Comparison of ENCODE assay signal across 9 mouse cellular contexts in the genomic region with DNA sequence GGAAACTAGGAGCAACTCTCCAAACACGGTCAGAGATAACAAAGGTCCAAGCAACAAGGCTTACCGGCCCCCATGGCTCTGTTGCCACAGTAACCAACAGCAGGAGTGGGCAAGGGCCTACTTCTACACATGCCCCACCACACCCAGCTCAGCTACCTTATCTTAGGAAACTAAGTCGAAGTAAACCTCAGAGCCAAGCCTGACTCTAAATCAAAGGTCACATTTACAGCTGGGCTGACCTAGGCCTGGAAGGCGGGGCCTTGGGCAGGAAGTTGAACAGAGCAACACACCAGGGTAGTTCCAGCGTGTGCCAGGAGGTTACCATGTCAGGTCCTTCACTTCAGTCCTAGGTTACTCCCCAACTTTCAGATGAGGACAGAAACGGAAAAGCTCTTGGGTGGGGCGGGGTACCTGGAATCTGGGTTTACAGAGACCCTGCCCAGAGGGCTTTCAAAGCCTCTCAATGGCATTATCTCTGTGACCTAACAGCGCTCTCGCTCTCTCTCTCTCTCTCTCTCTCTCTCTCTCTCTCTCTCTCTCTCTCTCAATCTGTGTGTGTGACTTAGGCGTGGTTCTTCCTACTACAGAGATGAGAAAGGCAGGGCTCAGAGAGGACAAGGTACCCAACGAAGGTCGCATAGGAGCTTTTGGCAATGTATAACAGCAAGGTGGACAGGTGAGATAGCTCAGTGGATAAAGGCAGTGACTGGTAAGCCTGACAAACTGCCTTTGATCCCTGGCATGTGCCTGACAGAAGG. TPM values are rescaled to one million over a fixed set of nuclear protein-coding genes. Genes with fewer than 3 reads are reported as not detected.
DNase-seq lines count a peak whose midpoint lies in the region; ATAC-seq and TF ChIP-seq lines count a peak whose summit lies in the region.
"Had no signal": no experiment of that assay in that cellular context is flagged by ENCODE, and none has a peak within 500 bp of the region (broad histone marks: within the 10 kb centered on the region; RNA-seq: fewer than 3 reads in every experiment).

No protein-coding gene starts in this region.

- no peaks in the 10 kb centered on the region for H3K36me3 ChIP-seq in liver, postnatal 0 days (replicated peaks; ENCODE audit: insufficient read depth, low read length)
- no peaks in the 10 kb centered on the region for H3K36me3 ChIP-seq in thymus, adult 2 months (ENCODE audit: control insufficient read depth, insufficient read depth, low read length)
- no peaks in the 10 kb centered on the region for H3K36me3 ChIP-seq in midbrain, embryonic 15.5 days (replicated peaks)
- no peaks in the 10 kb centered on the region for H3K36me3 ChIP-seq in forebrain, embryonic 15.5 days

- peak; percentile 40 for DNase-seq in kidney, adult 9 months
- DNase-seq in kidney, postnatal 14 days, result no peak
- DNase-seq in T-cell, adult 2 months (ENCODE audit: low spot score), result peak; percentile 80
- DNase-seq in liver, postnatal 0 days, result peak; percentile 52
- peak; percentile 54 for DNase-seq in thymus, adult 2 months
- DNase-seq in cerebellum, adult 9-11 months, result no peak

- no peak for TF ChIP-seq EP300 in liver, postnatal 0 days (IDR thresholded peaks at IDR 0.05; ENCODE audit: low read depth)

- peaks cover 38% of the 10 kb centered on the region for H3K4me1 ChIP-seq in liver, postnatal 0 days (ENCODE audit: insufficient read depth)
- peaks cover 40% of the 10 kb centered on the region for H3K4me1 ChIP-seq in thymus, adult 2 months (replicated peaks; ENCODE audit: control insufficient read depth, insufficient read depth, low read length)
- no peaks in the 10 kb centered on the region for H3K4me1 ChIP-seq in midbrain, embryonic 15.5 days
- H3K4me1 ChIP-seq in forebrain, embryonic 15.5 days, result no peaks in the 10 kb centered on the region

- H3K4me2 ChIP-seq in liver, postnatal 0 days (ENCODE audit: low read depth, low read length), result no peak overlapping the region
- no peak overlapping the region for H3K4me2 ChIP-seq in midbrain, embryonic 15.5 days
- no peak overlapping the region for H3K4me2 ChIP-seq in forebrain, embryonic 15.5 days (replicated peaks)

- TF ChIP-seq CTCF in liver, postnatal 0 days (IDR thresholded peaks at IDR 0.05; ENCODE audit: low read depth), result no peak
- TF ChIP-seq CTCF in thymus, adult 2 months (IDR thresholded peaks at IDR 0.05; ENCODE audit: borderline replicate concordance, control insufficient read depth, extremely low read depth, insufficient read depth, low read length, poor library complexity), result no peak

- no peak for TF ChIP-seq POLR2A in thymus, adult 2 months (IDR thresholded peaks at IDR 0.05; ENCODE audit: control insufficient read depth, extremely low read depth, insufficient read depth, low read length, poor library complexity)

- no peak overlapping the region for H3K4me3 ChIP-seq in liver, postnatal 0 days (ENCODE audit: low read depth, low read length)
- H3K4me3 ChIP-seq in thymus, adult 2 months (ENCODE audit: control insufficient read depth, insufficient read depth, low read length), result no peak overlapping the region
- H3K4me3 ChIP-seq in midbrain, embryonic 15.5 days, result no peak overlapping the region
- no peak overlapping the region for H3K4me3 ChIP-seq in forebrain, embryonic 15.5 days
- H3K4me3 ChIP-seq: myocyte had no signal

- H3K27ac ChIP-seq in liver, postnatal 0 days (ENCODE audit: low read depth), result peak overlapping the region; percentile 63
- peak overlapping the region; percentile 86 for H3K27ac ChIP-seq in thymus, adult 2 months (ENCODE audit: control insufficient read depth, insufficient read depth, low read length)
- H3K27ac ChIP-seq in midbrain, embryonic 15.5 days, result no peak overlapping the region
- H3K27ac ChIP-seq in forebrain, embryonic 15.5 days (replicated peaks), result no peak overlapping the region

- H3K9me3 ChIP-seq in liver, postnatal 0 days (ENCODE audit: low read length), result no peaks in the 10 kb centered on the region
- H3K9me3 ChIP-seq in midbrain, embryonic 15.5 days, result no peaks in the 10 kb centered on the region
- H3K9me3 ChIP-seq in forebrain, embryonic 15.5 days, result no peaks in the 10 kb centered on the region

- no peaks in the 10 kb centered on the region for H3K27me3 ChIP-seq in liver, postnatal 0 days (ENCODE audit: insufficient read depth, low read length)
- no peaks in the 10 kb centered on the region for H3K27me3 ChIP-seq in thymus, adult 2 months (ENCODE audit: control insufficient read depth, insufficient read depth, low read length)
- H3K27me3 ChIP-seq in midbrain, embryonic 15.5 days (replicated peaks), result no peaks in the 10 kb centered on the region
- H3K27me3 ChIP-seq in forebrain, embryonic 15.5 days, result no peaks in the 10 kb centered on the region

- H3K9ac ChIP-seq in liver, postnatal 0 days (replicated peaks), result no peak overlapping the region
- H3K9ac ChIP-seq in midbrain, embryonic 15.5 days, result no peak overlapping the region
- H3K9ac ChIP-seq in forebrain, embryonic 15.5 days (replicated peaks), result no peak overlapping the region

- peak; percentile 57 for ATAC-seq in liver, postnatal 0 days
- no peak for ATAC-seq in midbrain, embryonic 15.5 days (replicated peaks)
- no peak for ATAC-seq in forebrain, embryonic 15.5 days (replicated peaks)

- WGBS in liver, postnatal 0 days (ENCODE audit: insufficient replicate concordance), result 41% methylated on average over 12 of the region's 12 CpGs
- 57% methylated on average over 12 of the region's 12 CpGs for WGBS in thymus, adult 2 months
- WGBS in midbrain, embryonic 15.5 days, result 77% methylated on average over 12 of the region's 12 CpGs
- WGBS in forebrain, embryonic 15.5 days, result 78% methylated on average over 12 of the region's 12 CpGs

RNA-seq across cellular contexts. Expression of a gene that starts 8.3 kb away (rescaled TPM):
- polyA plus RNA-seq in liver, postnatal 0 days (2015; fragmentation: Nextera tagmentation; extraction: Ambion mirVana), result 31.6 and 36.9 TPM in 2 replicates
- 79.3 and 84.0 TPM in 2 replicates for polyA plus RNA-seq in thymus, adult 2 months (2012; rRNA removed)
- 23.8 and 24.1 TPM in 2 replicates for polyA plus RNA-seq in midbrain, embryonic 15.5 days (2015; fragmentation: Nextera tagmentation; extraction: Ambion mirVana)
- polyA plus RNA-seq in forebrain, embryonic 15.5 days (2015; fragmentation: Nextera tagmentation; extraction: Ambion mirVana), result 15.6 and 16.5 TPM in 2 replicates

Comparison
In these comparisons a context has a peak if more than half of its experiments do, and no peak if none do; other contexts are left out.
1. DNase-seq: peak in kidney, adult 9 months (single experiment), T-cell, adult 2 months (single experiment), liver, postnatal 0 days (single experiment) and thymus, adult 2 months (single experiment); none in kidney, postnatal 14 days (single experiment) and cerebellum, adult 9-11 months (single experiment).
2. H3K27ac ChIP-seq: peak in liver, postnatal 0 days (single experiment) and thymus, adult 2 months (single experiment); none in midbrain, embryonic 15.5 days (single experiment) and forebrain, embryonic 15.5 days (single experiment).